Mouse (Mus musculus): ENCODE measurements around the gene AU021092.

Gene AU021092

DNA sequence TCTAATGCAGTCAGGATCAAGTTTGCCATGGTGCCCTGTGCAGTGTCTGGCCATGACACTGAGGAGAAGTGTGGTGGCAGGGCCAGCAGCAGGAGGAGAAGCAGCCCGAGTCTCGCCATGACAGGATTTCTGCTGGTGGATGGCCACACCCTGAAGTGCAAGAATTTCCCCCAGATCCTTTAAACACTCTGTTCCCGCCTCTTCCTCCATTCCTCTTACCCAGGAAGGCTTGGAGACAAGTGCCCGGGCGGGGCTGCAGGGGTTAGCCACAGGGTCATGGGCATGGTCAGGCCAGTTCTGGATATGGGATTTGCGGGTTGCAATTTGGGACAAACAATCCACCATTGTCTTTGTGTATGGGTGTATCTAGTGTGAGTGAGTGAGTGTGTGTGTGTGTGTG is at the start of gene AU021092:
AU021092 (minus strand) TSS at position 160 of the 400 bp plus-strand sequence.
- ChIA-PET CTCF (interaction anchor here in 1 of 4 experiments (0.6 kb wide), 1 partner anchor 89 kb away, joined by 4 read pairs; no protein-coding TSS in a partner anchor), POLR2A (interaction anchor here in 2 of 4 experiments (0.6 to 1.0 kb wide), 2 partner anchors 13 to 1114 kb away, joined by 3 to 4 read pairs; no protein-coding TSS in a partner anchor)

DNA sequence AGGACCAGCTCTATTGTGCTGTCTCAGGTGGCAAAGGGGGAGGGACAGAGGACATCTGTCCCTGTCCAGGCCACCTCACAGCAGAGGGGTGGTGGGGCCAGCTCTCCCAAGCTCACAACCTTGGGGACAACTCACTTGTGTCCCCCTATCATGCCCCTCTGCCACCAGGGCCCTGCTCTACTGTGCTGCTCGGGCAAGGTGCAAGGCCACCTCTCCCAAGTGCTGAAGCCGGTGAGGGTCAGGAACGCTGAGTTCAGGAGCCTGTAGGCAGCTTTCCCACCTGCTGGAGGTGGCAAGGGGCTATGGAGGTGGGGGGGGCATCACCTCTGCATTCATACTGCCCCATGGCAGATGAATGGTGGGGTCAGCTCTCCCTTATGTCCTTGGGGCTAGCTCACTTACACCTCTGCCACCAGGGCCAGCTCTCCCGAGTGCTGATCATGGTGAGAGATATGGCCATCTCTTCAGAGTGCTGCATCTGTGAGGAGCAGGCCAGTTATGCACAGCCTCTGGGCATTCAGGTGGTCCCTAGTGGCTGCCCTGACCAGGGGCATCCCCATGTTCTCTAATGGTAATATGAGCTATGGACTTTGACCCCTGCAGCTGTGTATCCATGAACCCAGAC is 49.4 kb upstream of the AU021092 start:
- POLR2A ChIA-PET, result interaction anchor here in 3 of 4 experiments (0.6 to 1.6 kb wide), 4 partner anchors 11 to 150 kb away, joined by 3 to 8 read pairs (median 4); partner anchors contain the start of gene Eef2kmt (in 1 of the 3)

DNA sequence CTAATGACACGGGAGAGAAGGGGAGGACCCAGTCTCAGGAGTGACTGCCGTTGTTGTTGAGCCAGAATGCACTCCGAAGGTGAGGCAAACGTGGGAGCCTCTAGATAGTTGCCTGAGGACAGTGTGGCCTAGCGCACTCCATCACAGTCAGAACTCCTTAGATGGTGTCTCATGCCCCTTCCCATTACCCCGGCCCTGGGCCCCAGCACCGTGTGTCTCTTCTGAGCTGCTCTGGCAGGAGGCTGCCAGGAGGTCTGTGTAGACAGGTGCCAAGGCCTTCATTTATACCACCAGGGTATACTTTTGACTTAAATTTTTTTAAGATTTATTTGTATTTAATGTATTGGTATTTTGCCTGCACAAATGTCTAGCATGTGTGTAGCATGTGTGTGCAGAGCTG is 41.8 kb upstream of the AU021092 start:
- ChIA-PET POLR2A (interaction anchor here in 2 of 4 experiments (0.9 to 2.1 kb wide), 4 partner anchors 8 to 383 kb away, joined by 3 to 8 read pairs (median 4); partner anchors contain the start of genes Eef2kmt (in 2 of the 2) and Ubald1 (in 1 of the 2)), CTCF (interaction anchor here in 1 of 4 experiments (1.4 kb wide), 1 partner anchor 9 kb away, joined by 3 read pairs; no protein-coding TSS in a partner anchor)

More for the DNA sequence above, 49.4 kb upstream of the AU021092 start:
- CTCF ChIA-PET, result interaction anchor here in 1 of 4 experiments (1.2 kb wide), 1 partner anchor 18 kb away, joined by 3 read pairs; no protein-coding TSS in a partner anchor

DNA sequence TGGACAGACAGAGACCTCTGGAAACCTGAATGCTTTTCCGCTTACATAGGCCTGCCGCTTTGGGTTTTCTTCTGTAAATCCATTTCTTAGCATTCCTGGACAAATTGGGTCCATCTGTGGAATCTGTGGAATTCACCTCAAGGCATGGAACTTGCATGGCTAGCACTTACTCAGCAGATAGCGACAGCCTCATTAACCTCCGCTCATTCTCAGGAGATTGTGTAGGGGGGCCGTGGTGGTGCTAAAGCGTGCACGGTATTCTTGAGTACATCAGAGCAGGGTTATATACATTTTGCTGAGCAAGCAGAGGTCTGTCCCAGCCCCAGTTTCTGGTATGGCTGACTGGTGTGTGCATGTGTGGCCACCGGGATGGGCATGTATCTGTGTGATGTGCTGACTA is 41.1 kb upstream of the AU021092 start:
- ChIA-PET POLR2A (interaction anchor here in 2 of 4 experiments (1.2 to 2.1 kb wide), 2 partner anchors 8 to 383 kb away, joined by 5 to 8 read pairs; partner anchors contain the start of genes Eef2kmt (in 1 of the 2) and Ubald1 (in 1 of the 2)), CTCF (interaction anchor here in 1 of 4 experiments (1.4 kb wide), 1 partner anchor 8 kb away, joined by 3 read pairs; no protein-coding TSS in a partner anchor)

DNA sequence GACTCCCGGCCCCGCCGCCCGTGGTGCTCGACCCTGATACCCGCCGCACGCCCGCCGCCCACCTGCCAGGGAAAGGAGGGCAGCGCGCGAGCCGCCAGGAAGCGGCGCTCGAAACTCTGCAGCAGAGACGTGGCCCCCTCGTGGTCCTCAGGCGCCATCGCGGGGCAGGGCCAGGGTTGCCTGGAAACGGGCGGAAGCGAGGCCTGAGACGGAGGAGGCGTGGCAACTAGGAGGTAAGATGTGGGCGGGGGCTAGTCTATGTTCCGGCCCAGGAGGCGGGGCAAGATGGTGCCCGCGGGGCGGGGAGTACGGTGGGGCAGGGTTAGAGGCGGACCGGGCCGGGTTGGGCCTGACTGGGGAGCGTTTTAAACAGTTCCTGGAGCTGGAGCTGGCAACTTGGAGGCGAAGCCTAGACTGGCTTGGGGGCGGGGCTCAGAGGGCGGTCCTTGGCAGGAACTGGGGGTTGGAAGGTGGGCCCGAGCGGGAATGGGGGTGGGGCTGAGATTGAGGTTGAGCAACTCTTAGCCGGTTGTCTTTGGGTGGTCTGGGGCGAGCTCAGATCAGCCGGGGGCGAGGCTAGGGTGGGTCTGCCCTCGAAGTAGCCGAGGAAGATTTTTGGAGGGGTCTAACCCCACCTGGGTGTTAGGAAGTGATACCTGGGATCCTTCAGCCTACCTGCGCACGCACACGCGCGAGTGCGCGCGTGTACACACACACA is 33.8 kb upstream of the AU021092 start, which contains the start of gene Eef2kmt:
Eef2kmt (minus strand) TSS at position 205 of the 718 bp plus-strand sequence.
- ChIA-PET CTCF (interaction anchor here in 3 of 4 experiments (0.5 to 6.6 kb wide), 12 partner anchors 12 to 1024 kb away, joined by 3 to 66 read pairs (median 4); partner anchors contain the start of gene Nagpa (in 1 of the 3)), POLR2A (interaction anchor here in 3 of 4 experiments (0.6 to 11.2 kb wide), 35 partner anchors 8 to 697 kb away, joined by 3 to 188 read pairs (median 4); partner anchors contain the start of genes Alg1 (in 2 of the 3), Glyr1 (in 1 of the 3), Mgrn1 (in 1 of the 3) and Nagpa (in 1 of the 3))

GRCm38 (mm10) chr16:5255081-5255740 is 33.1 kb upstream of the AU021092 start:
- ChIA-PET CTCF (interaction anchor here (0.6 to 6.6 kb wide), 19 partner anchors 8 to 780 kb away, joined by 3 to 66 read pairs (median 4); partner anchors contain the start of genes Nagpa (in 1 of the 4) and Sec14l5 (in 1 of the 4)), POLR2A (interaction anchor here (0.5 to 11.2 kb wide), 39 partner anchors 8 to 1074 kb away, joined by 3 to 188 read pairs (median 4); partner anchors contain the start of genes Alg1 (in 2 of the 4), Nagpa (in 2 of the 4), Rogdi (in 2 of the 4) and Glyr1 (in 1 of the 4))

GRCm38 (mm10) chr16:5254346-5255025 is 32.4 kb upstream of the AU021092 start:
- CTCF ChIA-PET, result interaction anchor here (0.6 to 6.6 kb wide), 20 partner anchors 9 to 780 kb away, joined by 3 to 66 read pairs (median 3); partner anchors contain the start of genes Nagpa (in 1 of the 4) and Sec14l5 (in 1 of the 4)
- POLR2A ChIA-PET, result interaction anchor here (0.5 to 11.2 kb wide), 23 partner anchors 7 to 1073 kb away, joined by 3 to 188 read pairs (median 4); partner anchors contain the start of genes Nagpa (in 2 of the 4), Alg1 (in 1 of the 4) and Rogdi (in 1 of the 4)

DNA sequence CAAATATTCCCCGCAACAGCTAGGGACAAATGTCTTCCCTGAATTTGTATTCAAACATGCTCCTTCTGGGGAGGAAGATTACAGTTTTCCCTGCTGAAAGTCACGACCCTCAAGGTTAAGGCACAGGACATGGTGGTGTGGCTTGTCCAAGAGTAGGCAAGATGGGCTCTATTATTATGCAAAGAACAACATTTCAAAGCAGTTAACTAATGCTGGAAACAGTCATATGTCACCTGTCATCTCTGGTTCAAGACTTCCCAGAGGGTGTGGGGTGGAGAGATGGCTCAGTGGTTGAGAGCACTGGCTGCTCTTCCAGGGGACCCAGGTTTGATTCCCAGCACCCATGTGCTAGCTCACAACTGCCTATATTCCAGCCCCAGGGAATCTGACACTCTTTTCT is 30.2 kb upstream of the AU021092 start:
- ChIA-PET POLR2A (interaction anchor here in 3 of 4 experiments (0.6 to 11.2 kb wide), 7 partner anchors 8 to 893 kb away, joined by 3 to 188 read pairs (median 4); partner anchors contain the start of genes Alg1 (in 1 of the 3) and Nagpa (in 1 of the 3)), CTCF (interaction anchor here in 2 of 4 experiments (4.1 to 6.6 kb wide), 2 partner anchors 8 to 9 kb away, joined by 34 to 66 read pairs; no protein-coding TSS in a partner anchor)

- CTCF ChIA-PET, result interaction anchor here in 1 of 4 experiments (6.6 kb wide), 1 partner anchor 8 kb away, joined by 66 read pairs; no protein-coding TSS in a partner anchor
- POLR2A ChIA-PET, result interaction anchor here (0.6 to 11.2 kb wide), 10 partner anchors 9 to 691 kb away, joined by 3 to 188 read pairs (median 4); partner anchors contain the start of genes Alg1 (in 2 of the 4), Tfap4 (in 1 of the 4) and Ubald1 (in 1 of the 4)
These were observed 28.8 kb upstream of the AU021092 start for GRCm38 (mm10) chr16:5250891-5251290.

GRCm38 (mm10) chr16:5244411-5244810 is 22.3 kb upstream of the AU021092 start:
- ChIA-PET CTCF (interaction anchor here (0.6 to 5.3 kb wide), 19 partner anchors 9 to 655 kb away, joined by 3 to 66 read pairs (median 5); partner anchors contain the start of genes Eef2kmt (in 3 of the 4), Alg1 (in 2 of the 4) and Ubn1 (in 1 of the 4)), POLR2A (interaction anchor here (0.8 to 16.3 kb wide), 18 partner anchors 9 to 395 kb away, joined by 3 to 188 read pairs (median 4); partner anchors contain the start of genes Eef2kmt (in 3 of the 4), Alg1 (in 2 of the 4), Nagpa (in 1 of the 4) and Rogdi (in 1 of the 4))

DNA sequence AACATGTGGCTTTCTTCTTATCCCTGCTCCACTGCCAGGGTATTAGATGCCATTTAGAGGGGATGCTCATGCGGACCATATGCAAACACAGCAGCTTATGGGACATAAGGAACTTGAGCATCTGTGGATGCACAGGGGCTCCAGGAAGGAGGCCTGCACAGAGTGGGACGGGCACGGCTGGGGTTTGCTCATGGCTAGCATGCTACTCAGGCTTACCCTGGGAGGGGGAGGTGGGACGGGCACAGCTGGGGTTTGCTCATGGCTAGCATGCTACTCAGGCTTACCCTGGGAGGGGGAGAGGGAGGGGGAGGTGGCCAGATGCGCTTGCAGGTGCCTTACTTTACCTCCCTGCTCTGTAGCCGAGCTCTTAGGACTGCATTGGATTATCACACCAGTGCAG is 20.8 kb upstream of the AU021092 start:
- ChIA-PET POLR2A (interaction anchor here (0.8 to 16.3 kb wide), 10 partner anchors 9 to 362 kb away, joined by 3 to 188 read pairs (median 9); partner anchors contain the start of genes Eef2kmt (in 3 of the 4), Alg1 (in 2 of the 4) and Nagpa (in 1 of the 4)), CTCF (interaction anchor here in 3 of 4 experiments (0.7 to 5.3 kb wide), 4 partner anchors 9 to 168 kb away, joined by 3 to 66 read pairs (median 24); partner anchors contain the start of genes Eef2kmt (in 2 of the 3) and Alg1 (in 1 of the 3))

- ChIA-PET CTCF (interaction anchor here in 2 of 4 experiments (0.7 to 5.3 kb wide), 3 partner anchors 11 to 355 kb away, joined by 5 to 66 read pairs (median 34); partner anchors contain the start of gene Eef2kmt (in 2 of the 2)), POLR2A (interaction anchor here (1.2 to 16.3 kb wide), 10 partner anchors 8 to 362 kb away, joined by 3 to 188 read pairs (median 9); partner anchors contain the start of genes Eef2kmt (in 3 of the 4), Alg1 (in 2 of the 4) and Nagpa (in 1 of the 4))
These were observed 20.3 kb upstream of the AU021092 start for GRCm38 (mm10) chr16:5242355-5242754.

DNA sequence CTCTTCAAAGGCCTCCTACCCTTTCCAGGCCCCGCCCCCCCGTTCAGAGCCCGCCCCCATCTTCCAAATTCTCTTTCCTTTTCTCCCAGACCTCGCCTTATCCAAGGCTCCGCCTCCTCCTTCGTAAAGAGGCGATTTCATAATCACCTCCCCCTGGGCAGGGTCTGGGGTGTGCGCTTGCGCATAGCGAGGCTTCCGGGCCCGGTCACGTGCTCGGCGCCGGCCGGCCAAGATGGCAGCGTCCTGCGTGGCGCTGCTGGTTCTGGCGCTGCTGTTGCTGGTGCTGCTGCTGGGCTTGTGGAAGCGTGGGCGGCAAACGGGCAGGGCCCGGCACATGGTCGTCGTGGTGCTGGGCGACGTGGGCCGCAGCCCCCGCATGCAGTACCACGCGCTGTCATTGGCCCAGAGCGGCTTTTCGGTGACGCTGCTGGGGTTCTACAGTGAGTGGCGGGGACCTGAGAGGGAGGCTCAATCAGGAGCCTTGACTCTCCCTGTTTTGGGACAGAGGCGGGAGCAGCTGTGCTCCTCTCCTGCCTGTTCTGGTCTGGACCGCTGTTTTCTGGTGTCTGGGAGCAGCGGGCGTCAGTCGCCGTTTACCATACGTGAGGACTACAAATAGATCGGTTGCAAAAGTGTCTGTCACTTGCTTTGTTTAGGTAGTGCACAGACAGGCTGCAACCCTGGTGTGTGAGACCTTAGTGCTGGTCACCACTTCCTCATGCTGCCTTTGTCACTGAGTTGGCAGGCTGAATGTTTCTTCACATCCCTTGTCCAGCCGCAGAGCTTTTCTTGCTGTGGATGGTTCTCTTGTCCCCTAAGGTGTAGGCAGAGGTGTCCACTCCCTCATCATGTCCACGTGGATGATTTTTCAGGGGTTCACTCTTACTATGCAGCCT is 11.6 kb upstream of the AU021092 start, which contains the start of gene Alg1:
Alg1 (plus strand) TSS at position 204 of the 896 bp plus-strand sequence.
- CTCF ChIA-PET, result interaction anchor here in 2 of 4 experiments (3.1 to 4.0 kb wide), 2 partner anchors 10 to 11 kb away, joined by 10 to 14 read pairs; no protein-coding TSS in a partner anchor

DNA sequence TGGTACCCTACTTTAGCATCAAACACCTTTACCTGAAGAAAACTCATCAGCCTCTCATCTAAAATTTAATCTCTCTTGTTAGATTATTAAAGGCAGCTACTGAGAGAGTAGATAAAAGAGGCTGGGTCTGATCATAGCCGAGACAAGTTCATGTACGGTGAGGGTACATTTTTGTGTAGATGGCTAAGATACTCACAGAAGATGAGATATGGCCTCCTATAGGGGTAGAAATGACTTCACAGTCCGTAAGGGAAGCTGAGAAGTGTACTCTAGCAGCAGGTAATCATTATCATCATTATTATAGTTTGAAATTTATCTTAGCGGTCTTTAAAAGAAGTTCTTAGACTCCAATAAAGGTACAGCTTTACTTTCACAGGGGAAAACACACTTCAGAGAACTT is 10.9 kb upstream of the AU021092 start:
- POLR2A ChIA-PET, result interaction anchor here in 2 of 4 experiments (0.9 to 16.3 kb wide), 7 partner anchors 10 to 29 kb away, joined by 3 to 188 read pairs (median 9); partner anchors contain the start of genes Eef2kmt (in 2 of the 2) and Nagpa (in 1 of the 2)
- CTCF ChIA-PET, result interaction anchor here in 3 of 4 experiments (0.6 to 4.0 kb wide), 4 partner anchors 11 to 193 kb away, joined by 3 to 14 read pairs (median 6); no protein-coding TSS in a partner anchor

More for the DNA sequence above, 11.6 kb upstream of the AU021092 start, which contains the start of gene Alg1:
- POLR2A ChIA-PET, result interaction anchor here in 3 of 4 experiments (0.5 to 16.3 kb wide), 12 partner anchors 9 to 319 kb away, joined by 3 to 188 read pairs (median 4); partner anchors contain the start of genes Eef2kmt (in 2 of the 3) and Nagpa (in 1 of the 3)

Measured in embryonic stem cell, embryonic (primary cell).